Mouse (Mus musculus): Measurements from ENCODE around the gene Lin52.
A peak's percentile ranks its signal among the peaks of the same experiment; 100 is the strongest.

The Lin52 gene

GRCm38 (mm10) chr12:84450718-84451646 is at the start of gene Lin52, which contains the start of gene Aldh6a1:
Gene Lin52 (plus strand): TSS chr12:84451422.
Gene Aldh6a1 (minus strand): TSS chr12:84451004.
- peak; percentile 99 for DNase-seq (ENCODE audit: low read depth, low spot score)

GRCm38 (mm10) chr12:84402923-84403322 is 48.3 kb upstream of the Lin52 start:
- no peak for DNase-seq (ENCODE audit: low read depth, low spot score)

GRCm38 (mm10) chr12:84404541-84404940 is 46.7 kb upstream of the Lin52 start:
- no peak for DNase-seq (ENCODE audit: low read depth, low spot score)

GRCm38 (mm10) chr12:84407259-84407658 is 44.0 kb upstream of the Lin52 start:
- DNase-seq (ENCODE audit: low read depth, low spot score): no peak

GRCm38 (mm10) chr12:84407874-84408818 is 43.1 kb upstream of the Lin52 start:
- DNase-seq (ENCODE audit: low read depth, low spot score): no peak

- peak; percentile 81 for DNase-seq (ENCODE audit: low read depth, low spot score)
These were observed 42.3 kb upstream of the Lin52 start, which contains the start of the genes Entpd5 and Bbof1 for GRCm38 (mm10) chr12:84408819-84409507. Gene Entpd5 (minus strand): TSS chr12:84409029. Gene Bbof1 (plus strand): TSS chr12:84409071.

GRCm38 (mm10) chr12:84416834-84417604 is 34.2 kb upstream of the Lin52 start, which contains the start of gene Rnf113a2:
Gene Rnf113a2 (plus strand): TSS chr12:84417196.
- peak; percentile 81 for DNase-seq (ENCODE audit: low read depth, low spot score)

GRCm38 (mm10) chr12:84417605-84417922 is 33.7 kb upstream of the Lin52 start:
- DNase-seq (ENCODE audit: low read depth, low spot score): no peak

GRCm38 (mm10) chr12:84423990-84424389 is 27.2 kb upstream of the Lin52 start:
- DNase-seq (ENCODE audit: low read depth, low spot score): no peak

GRCm38 (mm10) chr12:84429825-84430224 is 21.4 kb upstream of the Lin52 start:
- no peak for DNase-seq (ENCODE audit: low read depth, low spot score)

GRCm38 (mm10) chr12:84438697-84439096 is 12.5 kb upstream of the Lin52 start:
- no peak for DNase-seq (ENCODE audit: low read depth, low spot score)

- DNase-seq (ENCODE audit: low read depth, low spot score): no peak
These were observed 8.7 kb upstream of the Lin52 start for GRCm38 (mm10) chr12:84442526-84442925.

- DNase-seq (ENCODE audit: low read depth, low spot score): no peak
These were observed 3.8 kb upstream of the Lin52 start for GRCm38 (mm10) chr12:84447386-84447785.

GRCm38 (mm10) chr12:84448181-84448580 is 3.0 kb upstream of the Lin52 start:
- DNase-seq (ENCODE audit: low read depth, low spot score): no peak

GRCm38 (mm10) chr12:84449887-84450286 is 1.3 kb upstream of the Lin52 start:
- no peak for DNase-seq (ENCODE audit: low read depth, low spot score)

GRCm38 (mm10) chr12:84450351-84450717 is 888 bp upstream of the Lin52 start:
- no peak for DNase-seq (ENCODE audit: low read depth, low spot score)

GRCm38 (mm10) chr12:84451801-84452200 is 579 bp downstream of the Lin52 start:
- no peak for DNase-seq (ENCODE audit: low read depth, low spot score)

GRCm38 (mm10) chr12:84456911-84457310 is 5.7 kb downstream of the Lin52 start:
- DNase-seq (ENCODE audit: low read depth, low spot score): no peak

GRCm38 (mm10) chr12:84459845-84460244 is 8.6 kb downstream of the Lin52 start:
- no peak for DNase-seq (ENCODE audit: low read depth, low spot score)

GRCm38 (mm10) chr12:84461416-84461815 is 10.2 kb downstream of the Lin52 start:
- DNase-seq (ENCODE audit: low read depth, low spot score): no peak

- no peak for DNase-seq (ENCODE audit: low read depth, low spot score)
These were observed 11.6 kb downstream of the Lin52 start for GRCm38 (mm10) chr12:84462856-84463255.

All from embryo, embryonic 11.5 days (tissue).